Mouse (Mus musculus) ES-E14 (cell line): ENCODE data around the gene Hebp2. TPM values are rescaled to one million over a fixed set of nuclear protein-coding genes. Genes with fewer than 3 reads are reported as not detected.
A peak's percentile ranks its signal among the peaks of the same experiment; 100 is the strongest.

Source experiments
- DNase-seq: peaks from one replicate; pipeline ENCODE4 v3.0.0-alpha.2; 2013; ENCODE audit warnings: low read depth, low spot score
- H3K27ac ChIP-seq: 2 replicates; pipeline ENCODE4 v1.5.1; 2012; ENCODE audit warnings: low read depth, mild to moderate bottlenecking, low read length, moderate library complexity, mixed read lengths; ENCODE audit not compliant: poor library complexity, insufficient read depth, severe bottlenecking
- H3K36me3 ChIP-seq: 2 replicates; pipeline ENCODE4 v1.6.1; 2012; ENCODE audit warnings: mild to moderate bottlenecking, low read length, moderate library complexity, mixed read lengths; ENCODE audit not compliant: control insufficient read depth, poor library complexity, insufficient read depth, severe bottlenecking
- H3K4me1 ChIP-seq, 2 experiments: fragments of 150-350 bp in 1 of 2; sonication (generic) in 1 of 2; 2 replicates each; pipeline ENCODE4 v1.6.1; 2012; ENCODE audit warnings: low read length in 2 of 2, mild to moderate bottlenecking in 1 of 2, mixed read lengths in 1 of 2; ENCODE audit not compliant: control insufficient read depth in 2 of 2, insufficient read depth in 2 of 2, poor library complexity in 1 of 2
- H3K4me3 ChIP-seq, 2 experiments: fragments of 150-350 bp in 1 of 2; sonication (generic) in 1 of 2; 2 replicates each; pipeline ENCODE4 v1.5.1; 2012; ENCODE audit warnings: low read length in 2 of 2, low read depth in 1 of 2, mild to moderate bottlenecking in 1 of 2, mixed read lengths in 1 of 2; ENCODE audit not compliant: insufficient read depth in 1 of 2, poor library complexity in 1 of 2, severe bottlenecking in 1 of 2
- H3K9ac ChIP-seq: 2 replicates; pipeline ENCODE4 v1.6.1; 2012; ENCODE audit warnings: low read depth, mild to moderate bottlenecking, low read length, mixed read lengths; ENCODE audit not compliant: poor library complexity, insufficient read depth, severe bottlenecking
- H3K9me3 ChIP-seq: fragments of 150-350 bp; sonication (generic); 2 replicates; pipeline ENCODE4 v1.6.1; 2012; ENCODE audit warnings: low read depth, mild to moderate bottlenecking, low read length; ENCODE audit not compliant: control insufficient read depth, insufficient read depth
- CHD2 ChIP-seq: IDR thresholded peaks from 2 replicates; pipeline ENCODE4 v1.6.1; 2014; ENCODE audit warnings: mild to moderate bottlenecking, low read depth, low read length, inconsistent platforms
- HCFC1 ChIP-seq: IDR thresholded peaks from 2 replicates; pipeline ENCODE4 v1.6.1; 2012; ENCODE audit warnings: low read length, inconsistent platforms, borderline replicate concordance; ENCODE audit not compliant: insufficient read depth
- MAFK ChIP-seq: IDR thresholded peaks from 2 replicates; pipeline ENCODE4 v1.6.1; 2014; ENCODE audit warnings: mild to moderate bottlenecking, low read depth, low read length, inconsistent platforms; ENCODE audit not compliant: insufficient read depth
- ZC3H11A ChIP-seq: IDR thresholded peaks from 2 replicates; pipeline ENCODE4 v1.6.1; 2012; ENCODE audit warnings: low read depth, mild to moderate bottlenecking, inconsistent platforms, low read length, borderline replicate concordance
- ZNF384 ChIP-seq: IDR thresholded peaks from 2 replicates; pipeline ENCODE4 v1.6.1; 2012; ENCODE audit warnings: low read depth, low read length, inconsistent platforms
- in situ Hi-C, 2 experiments: fragments of 600-800 bp; cut with MboI; formaldehyde crosslinking; loops; one replicate each; pipeline ENCODE4 v1.15.1; 2025; ENCODE audit warnings: low sequenced_read_pairs in 2 of 2, inconsistent platforms in 1 of 2; ENCODE audit not compliant: unreplicated experiment in 2 of 2
- total RNA-seq: library from RNA; depleted of rRNA; stranded (reverse); fragments of 300-350 nt; gene quantifications from 2 replicates; pipeline ENCODE4 v1.2.3, GENCODE M21; 2012; rRNA removed

Hebp2 gene
- total RNA-seq = 2.0 and 5.3 TPM in 2 replicates

DNA sequence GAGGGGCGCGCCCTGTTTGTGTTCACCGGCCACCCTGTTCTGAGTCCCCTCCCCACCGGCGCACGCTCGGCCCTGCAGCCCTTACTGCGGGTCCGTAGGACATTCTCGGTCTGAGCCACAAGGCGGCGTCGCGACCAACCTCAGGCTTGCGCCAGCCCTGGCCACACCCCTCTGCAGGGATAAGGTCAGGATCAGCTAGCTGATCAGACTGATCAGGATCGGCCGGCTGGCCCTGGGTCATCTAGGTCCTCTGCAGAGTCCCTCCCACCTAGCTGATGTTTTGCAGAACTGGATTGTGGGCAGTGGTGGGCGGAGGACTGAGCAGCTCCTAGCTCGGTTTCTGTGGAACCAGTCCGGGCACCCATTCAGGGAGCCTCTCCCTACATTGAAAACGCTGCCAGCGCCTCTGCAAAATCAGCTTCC is at the start of gene Hebp2:
Hebp2 (minus strand) TSS at position 264 of the 423 bp plus-strand sequence.
- DNase-seq = peak; percentile 69
- in situ Hi-C loops = no loop called here
- Histone ChIP-seq H3K4me1 (peaks cover 0 to 6% of the 10 kb centered on the region in 2 experiments; a peak in 1 of 4 replicates), H3K9ac (peak within 1 kb of the TSS; percentile 71; the same call in 1 of the 2 replicates), H3K27ac (no peak within 1 kb of the TSS), H3K9me3 (no peaks in the 10 kb centered on the region), H3K36me3 (no peaks in the 10 kb centered on the region), H3K4me3 (peak within 1 kb of the TSS; percentile 54 to 63)
- TF ChIP-seq HCFC1 (0 out of 2 replicates have a peak, but pooled peaks have one; percentile 30), MAFK (no peak), CHD2 (no peak), ZC3H11A (peak; percentile 42; the same call in 1 of the 2 replicates)

- no peak for DNase-seq
- TF ChIP-seq ZNF384 (no peak), ZC3H11A (no peak), HCFC1 (no peak), MAFK (no peak), CHD2 (no peak)
- H3K36me3 ChIP-seq = no peaks in the 10 kb centered on the region
Measured at GRCm38 (mm10) chr10:18589455-18589854, 43.6 kb upstream of the Hebp2 start.

DNA sequence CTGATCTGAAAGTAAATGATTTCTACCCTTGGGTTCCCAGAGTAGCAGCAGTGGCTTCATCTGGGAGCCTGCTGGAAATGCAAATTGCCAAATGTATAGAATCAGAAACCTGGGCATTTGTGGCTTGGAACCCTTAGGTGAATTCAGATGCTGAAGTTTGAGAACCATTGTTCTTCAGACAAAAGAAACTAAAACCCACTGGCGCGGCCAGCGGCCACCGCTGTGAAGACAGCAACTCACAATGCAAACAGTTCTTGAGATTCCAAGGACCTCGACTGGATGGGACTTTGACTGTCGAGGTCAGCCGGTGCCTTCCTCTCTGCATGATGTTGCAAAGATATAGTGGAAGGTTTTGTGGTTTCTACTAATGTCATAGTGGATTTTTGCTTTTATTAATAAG is 38.3 kb upstream of the Hebp2 start:
- no peak for DNase-seq
- Histone ChIP-seq H3K9ac (no peak overlapping the region), H3K4me3 (no peak overlapping the region), H3K4me1 (peaks cover 1 to 12% of the 10 kb centered on the region in 2 experiments; a peak in 3 of 4 replicates), H3K27ac (no peak overlapping the region), H3K9me3 (no peaks in the 10 kb centered on the region), H3K36me3 (no peaks in the 10 kb centered on the region)
- in situ Hi-C loops = no loop called here
- TF ChIP-seq ZNF384 (no peak), CHD2 (peak; percentile 34; the same call in 1 of the 2 replicates)

More at GRCm38 (mm10) chr10:18589455-18589854, 43.6 kb upstream of the Hebp2 start:
- Histone ChIP-seq H3K4me1 (peaks cover 4 to 6% of the 10 kb centered on the region in 2 experiments), H3K9me3 (no peaks in the 10 kb centered on the region), H3K9ac (no peak overlapping the region), H3K4me3 (no peak overlapping the region), H3K27ac (no peak overlapping the region)
- in situ Hi-C loops = no loop called here

DNA sequence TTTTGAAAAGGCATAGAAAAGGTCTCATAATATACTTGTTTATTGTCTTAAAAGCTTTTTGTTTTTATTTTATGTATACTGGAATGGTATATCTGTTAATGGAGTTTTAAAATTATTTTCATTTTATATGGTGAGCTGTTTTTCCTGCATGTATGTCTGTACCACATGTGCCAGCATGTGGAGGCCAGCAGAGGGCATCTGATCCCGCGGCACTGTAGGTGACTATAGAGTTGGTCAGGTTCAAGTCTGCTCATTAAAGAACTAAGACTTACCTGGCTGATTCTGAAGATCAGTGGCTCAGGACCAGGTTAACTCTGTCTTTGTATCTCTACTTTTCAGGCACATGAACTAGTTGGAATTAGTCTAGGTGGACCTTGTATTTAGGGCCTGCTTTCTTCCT is 26.7 kb upstream of the Hebp2 start:
- DNase-seq = no peak
- no peak overlapping the region for H3K27ac ChIP-seq
- no peaks in the 10 kb centered on the region for H3K9me3 ChIP-seq
- in situ Hi-C loops = loop anchor here in 1 of 2 experiments (10.0 kb wide), 1 partner anchor 332 kb away; no protein-coding TSS in a partner anchor
- no peak overlapping the region for H3K9ac ChIP-seq
- no peak overlapping the region for H3K4me3 ChIP-seq
- no peaks in the 10 kb centered on the region; a peak in 1 of 4 replicates for H3K4me1 ChIP-seq
- no peaks in the 10 kb centered on the region for H3K36me3 ChIP-seq
- TF ChIP-seq MAFK (no peak), ZC3H11A (peak; percentile 31; the same call in 1 of the 2 replicates)

DNA sequence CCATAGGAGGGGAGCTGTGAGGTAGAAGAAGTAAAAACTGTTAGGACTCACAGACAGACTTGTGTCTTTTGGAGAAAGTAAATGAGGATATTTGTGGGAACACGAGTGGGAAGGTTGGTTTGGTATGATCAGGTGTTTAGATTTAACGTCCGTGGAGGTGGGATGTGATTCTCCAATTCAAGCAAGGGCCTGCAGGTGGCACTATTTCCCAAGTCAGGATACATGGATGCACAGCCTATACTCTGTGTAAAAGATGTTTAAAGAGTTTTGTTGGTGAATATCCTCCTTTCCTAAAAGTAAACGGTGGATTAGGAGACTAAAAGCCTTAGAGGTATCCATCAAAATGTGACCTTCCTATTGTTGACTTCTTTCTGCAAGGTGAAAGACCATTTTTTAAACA is 17.1 kb upstream of the Hebp2 start:
- no peak overlapping the region for H3K9ac ChIP-seq
- H3K9me3 ChIP-seq = no peaks in the 10 kb centered on the region
- in situ Hi-C loops = no loop called here
- H3K4me3 ChIP-seq = no peak overlapping the region
- peak; percentile 44 for DNase-seq
- H3K27ac ChIP-seq = no peak overlapping the region
- H3K36me3 ChIP-seq = no peaks in the 10 kb centered on the region
- TF ChIP-seq ZNF384 = no peak
- TF ChIP-seq ZC3H11A = peak; percentile 44; the same call in 1 of the 2 replicates
- peaks cover 0 to 4% of the 10 kb centered on the region in 2 experiments; a peak in 1 of 4 replicates for H3K4me1 ChIP-seq
